Mouse (Mus musculus): ENCODE results near the gene Ttc22.
A peak's percentile ranks its signal among the peaks of the same experiment; 100 is the strongest.

The Ttc22 gene

DNA sequence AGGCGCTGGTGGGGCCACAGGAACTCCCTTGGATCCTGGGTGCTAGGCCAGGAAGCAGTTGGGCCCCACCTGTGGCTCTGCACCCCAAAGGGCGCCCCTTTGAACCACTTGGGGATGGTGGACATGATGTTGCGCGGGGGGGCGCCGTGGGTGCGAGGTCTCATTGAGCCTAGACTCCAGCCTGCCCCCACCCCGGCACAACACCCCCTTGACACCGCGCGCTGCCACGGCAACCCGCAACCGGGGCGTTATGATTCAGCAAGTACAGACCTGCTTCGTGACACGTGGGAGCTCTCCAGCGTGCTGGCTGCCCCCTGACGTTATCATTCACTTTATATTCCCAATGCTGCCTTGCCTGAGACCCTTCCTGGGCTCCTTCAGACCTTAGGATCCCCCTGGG lies 5.2 kb upstream of the Ttc22 start, which contains the start of gene Lexm:
Gene Lexm, minus strand, starts transcription at position 186 of the 400 bp plus-strand sequence.
- no peak for DNase-seq

DNA sequence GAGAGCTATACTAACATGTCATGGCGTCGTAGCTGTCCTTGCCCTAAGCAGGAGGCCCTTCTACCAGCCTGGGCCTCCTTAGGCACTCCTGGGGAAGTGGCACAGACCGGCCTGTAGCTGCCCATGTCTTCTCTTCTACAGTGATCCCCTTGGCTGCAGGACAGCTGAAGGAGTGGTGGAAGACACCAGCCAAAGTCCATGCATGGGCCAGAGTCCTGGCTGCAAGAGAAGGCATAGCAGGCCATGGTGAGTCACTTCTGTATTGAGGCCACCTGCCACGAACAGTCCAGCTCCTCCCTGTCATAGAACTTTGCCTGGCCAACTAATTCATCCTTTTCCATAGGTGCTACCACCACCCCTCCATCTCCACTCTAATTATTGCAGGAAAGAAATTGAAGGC lies 3.3 kb upstream of the Ttc22 start:
- no peak for DNase-seq

DNA sequence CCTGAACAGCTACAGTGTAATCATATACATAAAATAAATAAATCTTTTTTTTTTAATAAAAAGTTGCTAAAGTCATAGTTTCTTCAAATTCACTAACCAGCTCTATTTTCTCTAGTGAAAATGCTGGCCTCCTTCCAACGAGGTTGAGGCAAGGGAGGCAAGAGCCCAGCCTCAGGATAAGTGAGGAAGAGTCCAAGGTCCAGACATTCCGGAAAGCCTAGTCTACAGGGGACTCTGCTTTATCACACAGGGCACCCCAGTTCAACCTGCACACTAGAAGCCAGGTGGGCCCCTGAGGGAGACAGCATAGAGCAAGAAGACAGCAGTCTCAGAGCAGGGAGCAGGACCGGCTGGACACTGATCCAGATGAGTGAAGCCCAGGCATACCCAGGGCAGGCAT lies 804 bp upstream of the Ttc22 start:
- DNase-seq = no peak

DNA sequence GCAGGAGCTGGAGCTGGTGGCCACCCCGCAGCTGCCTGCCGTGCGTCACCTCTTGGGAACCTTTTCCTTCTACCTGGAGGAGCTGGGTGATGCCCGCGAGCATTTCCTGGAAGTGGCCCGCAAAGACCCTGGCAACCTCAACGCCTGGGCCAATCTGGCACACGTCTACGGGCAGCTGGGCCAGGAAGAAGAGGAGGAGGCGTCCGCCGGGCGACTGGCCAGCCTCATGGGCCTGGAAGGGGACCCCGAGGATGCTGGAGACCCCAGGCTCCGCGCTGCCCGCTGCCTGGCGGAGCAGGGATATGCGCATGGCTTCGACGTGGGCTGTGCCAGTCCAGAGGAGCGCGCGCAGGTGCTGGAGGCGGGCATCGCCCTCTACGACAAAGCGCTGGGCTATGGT lies 480 bp downstream of the Ttc22 start:
- DNase-seq = no peak

DNA sequence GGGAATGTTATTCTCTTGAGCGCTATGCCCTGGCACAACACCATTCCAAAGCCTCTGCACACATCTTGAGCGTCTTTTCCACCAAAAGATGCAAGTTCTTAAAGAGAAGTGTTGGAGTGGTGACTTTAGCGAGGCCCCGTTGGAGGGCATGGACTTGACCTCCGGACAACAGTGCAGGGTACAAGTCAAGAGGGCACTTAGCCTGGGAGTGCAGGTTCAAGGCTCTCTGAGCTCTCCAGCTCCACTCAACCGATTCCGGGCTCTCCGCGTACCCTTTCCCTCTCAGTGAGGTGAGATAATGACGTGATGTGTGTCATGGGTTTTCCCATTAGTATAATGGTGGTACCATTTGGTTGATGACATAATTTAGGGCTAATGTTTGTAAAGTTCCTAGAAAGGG lies 2.0 kb downstream of the Ttc22 start:
- DNase-seq = no peak

DNA sequence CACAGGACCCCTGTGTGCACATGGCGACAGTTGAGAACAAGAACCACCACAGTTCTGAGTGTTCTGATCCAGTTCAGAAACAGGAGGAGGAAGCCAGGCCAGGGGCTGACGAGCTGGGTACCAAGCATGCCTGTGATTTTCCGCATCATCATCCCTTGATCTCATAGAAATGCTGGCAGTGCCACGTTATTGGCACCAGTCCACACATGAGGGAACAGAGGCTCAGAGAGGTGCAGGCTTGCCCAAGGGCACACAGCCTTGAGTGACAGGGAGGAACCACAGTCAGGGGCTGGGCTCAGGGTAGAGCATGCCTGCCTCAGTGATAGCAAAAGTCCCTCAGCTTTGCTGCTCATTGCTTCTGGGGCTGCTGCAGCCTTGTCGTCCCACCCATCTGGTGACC lies 5.6 kb downstream of the Ttc22 start:
- no peak for DNase-seq

DNA sequence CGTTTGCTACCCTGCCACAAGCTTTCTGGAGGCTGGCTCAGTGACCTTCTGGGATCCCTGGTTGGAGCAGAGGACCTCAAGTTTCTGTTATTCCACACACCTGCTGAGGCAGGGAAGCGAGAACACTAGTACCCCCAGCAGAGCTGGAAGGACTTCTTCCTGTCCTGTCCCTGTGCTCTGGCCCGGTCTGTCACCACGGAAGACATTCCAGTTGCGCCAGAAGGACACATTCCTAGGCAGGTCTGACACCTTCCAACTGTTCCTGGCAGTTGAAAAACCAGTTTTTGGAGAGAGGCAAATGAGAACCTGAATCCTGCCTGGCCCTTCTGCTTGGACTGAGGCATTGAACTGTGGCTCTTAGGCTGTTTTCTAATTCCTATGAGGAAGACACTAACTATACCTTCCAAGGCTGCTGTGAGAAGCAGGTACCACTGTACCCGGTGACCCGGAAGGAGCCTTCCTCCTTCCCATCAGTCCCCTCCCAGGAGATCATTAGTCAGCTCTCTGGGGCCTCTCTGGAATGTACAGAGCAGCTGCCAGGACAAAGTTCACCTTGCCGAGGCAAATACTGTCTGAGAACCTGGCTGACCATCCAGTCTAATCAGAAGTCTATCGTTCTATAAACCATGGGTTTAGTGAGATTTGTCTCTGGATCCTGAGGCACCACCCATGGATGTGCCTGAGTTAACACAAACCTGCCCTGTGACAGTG lies 6.6 kb downstream of the Ttc22 start:
- no peak for DNase-seq

DNA sequence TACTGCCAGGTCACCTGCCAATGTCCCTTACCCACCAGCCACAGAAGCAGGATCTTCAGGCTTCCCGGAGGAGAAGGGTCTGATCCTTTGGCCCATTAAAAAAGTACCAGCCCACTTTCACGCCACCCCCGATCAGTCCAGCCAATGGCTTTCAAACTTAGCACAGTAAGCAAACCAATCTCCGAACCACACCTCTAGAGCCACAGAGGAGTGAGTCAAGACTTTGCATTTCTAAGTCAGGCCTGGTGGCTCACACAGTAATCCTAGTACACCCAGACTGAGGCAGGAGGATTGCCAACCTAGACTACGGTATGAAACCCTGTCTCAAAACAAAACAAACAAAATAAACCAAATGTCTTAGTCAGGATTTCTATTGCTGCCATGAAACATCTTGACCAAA lies 7.1 kb downstream of the Ttc22 start:
- DNase-seq = no peak

DNA sequence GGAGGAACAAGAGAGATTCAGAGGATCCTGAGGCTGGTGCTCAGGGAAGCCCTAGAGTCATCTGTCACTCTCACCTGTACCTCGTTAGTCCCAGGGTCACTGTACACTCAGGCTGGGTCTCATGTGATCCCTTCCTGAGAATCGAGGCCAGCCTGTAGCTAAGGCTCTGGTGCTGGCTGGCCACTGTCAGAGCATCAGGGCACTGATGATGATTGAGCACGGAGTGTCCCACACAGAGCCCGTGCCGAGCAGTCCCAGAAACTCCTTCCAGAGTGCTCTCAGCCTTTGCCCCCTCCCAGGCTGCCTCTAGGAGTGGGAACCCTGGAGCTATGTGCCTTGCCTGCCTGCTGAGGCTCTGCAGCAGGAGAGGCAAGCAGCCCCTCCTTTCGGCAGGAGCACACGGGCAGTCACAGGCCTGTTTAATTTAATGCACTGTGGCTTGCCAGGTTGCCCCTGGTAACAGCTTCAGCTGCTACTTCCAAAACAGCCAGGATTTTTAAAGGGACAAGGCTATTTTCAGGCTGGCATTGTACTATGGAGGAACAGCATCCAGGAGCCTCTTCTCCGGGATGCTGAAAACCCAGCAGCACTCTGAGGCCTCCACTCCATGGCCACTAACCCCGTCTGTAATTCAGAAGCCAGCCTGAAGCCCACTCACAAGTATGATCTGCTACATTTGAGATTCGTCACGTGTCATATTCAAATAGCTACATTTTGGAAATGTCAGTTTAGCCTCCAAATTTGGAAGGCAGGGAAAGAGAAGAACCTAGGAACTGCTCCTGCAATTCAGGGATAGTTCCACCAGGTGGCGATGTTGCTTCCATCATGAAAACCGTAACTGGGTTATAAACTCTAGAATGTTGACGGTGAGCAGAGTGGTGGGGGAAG lies 8.3 kb downstream of the Ttc22 start:
- DNase-seq = peak; percentile 42 to 59

DNA sequence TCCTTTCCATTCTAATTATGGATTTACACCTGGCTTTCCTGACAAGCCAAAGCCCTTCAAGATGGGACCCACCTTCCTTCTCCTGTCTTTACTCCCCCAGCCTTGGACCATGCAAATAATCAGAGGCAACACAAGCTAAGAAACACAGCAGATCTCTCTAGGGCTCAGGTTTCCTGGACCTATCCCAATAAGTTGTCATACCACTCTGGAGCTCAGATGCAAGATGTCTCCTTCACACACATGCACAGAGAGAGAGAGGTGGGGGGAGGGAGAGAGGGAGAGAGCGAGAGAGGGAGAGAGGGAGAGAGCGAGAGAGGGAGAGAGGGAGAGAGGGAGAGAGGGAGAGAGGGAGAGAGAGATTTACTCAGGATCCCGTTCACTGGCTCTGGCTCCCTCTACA lies 10.1 kb downstream of the Ttc22 start:
- no peak for DNase-seq

DNA sequence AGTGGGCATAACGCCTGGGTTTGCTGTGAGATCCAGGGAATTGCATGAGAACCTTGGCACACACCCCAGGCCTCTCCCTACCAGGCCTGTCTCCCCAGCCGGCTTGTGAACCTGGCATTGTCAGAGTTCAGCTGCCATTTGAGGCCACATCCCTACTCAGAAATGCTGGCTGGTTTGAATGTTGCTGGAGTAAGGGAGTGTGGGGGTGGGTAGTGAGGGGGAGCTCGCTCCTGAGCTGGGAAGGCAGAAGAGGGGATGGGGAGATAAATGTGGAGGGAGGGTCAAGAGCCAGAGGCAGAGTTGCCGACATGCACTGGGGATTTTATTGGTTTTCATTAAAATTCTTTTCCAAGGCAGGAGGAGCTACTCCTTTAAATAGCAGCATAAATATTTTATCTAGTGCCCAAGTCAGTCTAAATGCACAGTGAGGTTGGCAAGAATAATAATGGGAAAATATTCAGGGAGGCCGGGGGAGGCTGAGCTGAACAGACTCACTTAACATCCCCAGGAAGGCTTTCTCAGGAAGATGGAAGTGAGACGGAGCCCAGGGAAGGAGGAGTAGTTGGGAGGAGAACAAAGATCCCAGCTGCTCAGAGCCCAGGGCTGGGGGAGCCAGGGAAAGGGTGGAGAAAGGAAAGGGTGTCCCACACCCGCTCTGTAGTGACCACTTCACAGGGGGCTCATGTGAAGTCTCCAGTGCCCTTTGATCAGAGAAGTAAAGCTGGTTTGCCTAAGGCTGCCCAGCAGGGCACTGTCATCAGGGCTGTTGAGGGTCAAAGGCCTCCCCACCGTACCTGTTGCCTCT lies 11.3 kb downstream of the Ttc22 start:
- no peak for DNase-seq

DNA sequence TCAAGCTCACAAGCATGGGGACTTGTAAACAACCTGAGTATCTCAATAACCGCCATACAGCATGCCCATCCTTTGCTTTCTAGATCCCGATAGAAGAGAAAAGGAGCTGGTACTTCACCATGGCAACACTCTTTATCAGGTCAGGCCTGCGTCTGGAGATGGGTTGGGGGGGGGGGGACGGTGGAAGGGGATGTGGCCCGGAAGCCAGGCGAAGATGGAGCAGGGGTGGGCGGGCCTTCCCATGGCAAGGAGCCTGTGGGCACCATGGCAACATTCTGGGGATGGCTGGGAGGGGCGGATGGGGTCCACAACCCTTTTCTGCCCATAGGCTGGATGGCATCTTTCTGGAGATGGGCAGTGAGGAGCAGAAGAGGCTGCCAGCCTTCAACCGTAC lies 11.9 kb downstream of the Ttc22 start:
- DNase-seq = no peak

DNA sequence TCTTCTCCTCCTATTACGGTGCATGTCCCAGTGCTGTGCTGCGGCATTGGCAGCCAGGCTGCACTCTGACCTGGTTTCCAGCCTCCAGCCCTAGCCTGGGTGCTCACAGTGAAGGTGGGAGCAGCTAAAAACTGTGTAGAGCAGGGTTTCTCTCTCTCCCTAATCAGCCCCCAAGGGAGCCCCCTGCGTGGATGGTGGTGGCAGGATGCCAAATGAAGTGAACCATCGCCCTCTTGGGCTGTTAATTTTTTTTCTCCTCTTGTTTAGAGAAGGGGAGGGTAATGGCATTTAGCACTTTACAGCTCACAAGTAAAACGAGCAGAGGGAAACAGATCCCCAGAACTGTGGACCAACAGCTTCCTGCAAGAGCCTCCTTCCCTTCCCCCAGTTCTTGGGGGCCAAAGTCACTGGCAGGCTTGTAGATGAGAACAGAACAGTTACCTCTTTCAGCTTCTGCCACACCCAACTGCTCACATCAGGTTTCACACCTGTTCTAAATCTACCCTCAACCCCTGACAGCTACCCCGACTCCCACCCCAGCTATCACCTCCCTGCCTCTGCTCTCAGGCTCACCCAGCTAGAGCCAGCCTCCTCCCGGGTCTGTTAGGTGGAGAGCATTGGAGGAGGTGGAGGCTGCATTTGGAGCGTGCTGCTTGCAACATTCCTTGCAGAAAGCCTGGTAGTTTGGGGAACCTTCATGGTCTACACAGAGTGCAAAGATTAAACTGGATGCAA lies 21.4 kb downstream of the Ttc22 start:
- DNase-seq = peak in 1 of 2 experiments; percentile 40

DNA sequence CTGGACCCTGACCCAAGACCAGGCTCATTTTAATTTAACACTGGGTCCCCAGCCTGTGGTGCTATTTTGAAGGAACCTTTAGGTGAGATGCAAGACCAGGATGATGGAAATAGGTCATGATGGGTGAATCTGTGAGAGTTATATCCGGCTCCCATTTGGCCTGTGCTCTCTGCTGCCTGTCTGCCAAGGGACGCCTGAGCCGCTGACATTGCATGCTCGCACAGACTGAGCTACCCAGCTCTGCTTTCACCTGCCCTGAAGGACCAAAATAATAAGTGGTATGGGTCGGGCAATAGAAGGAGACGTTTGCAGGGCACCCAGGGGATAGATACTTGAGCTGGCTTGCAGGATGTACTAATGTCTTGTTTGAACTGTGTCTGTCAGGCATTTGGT lies 22.0 kb downstream of the Ttc22 start:
- no peak for DNase-seq

DNA sequence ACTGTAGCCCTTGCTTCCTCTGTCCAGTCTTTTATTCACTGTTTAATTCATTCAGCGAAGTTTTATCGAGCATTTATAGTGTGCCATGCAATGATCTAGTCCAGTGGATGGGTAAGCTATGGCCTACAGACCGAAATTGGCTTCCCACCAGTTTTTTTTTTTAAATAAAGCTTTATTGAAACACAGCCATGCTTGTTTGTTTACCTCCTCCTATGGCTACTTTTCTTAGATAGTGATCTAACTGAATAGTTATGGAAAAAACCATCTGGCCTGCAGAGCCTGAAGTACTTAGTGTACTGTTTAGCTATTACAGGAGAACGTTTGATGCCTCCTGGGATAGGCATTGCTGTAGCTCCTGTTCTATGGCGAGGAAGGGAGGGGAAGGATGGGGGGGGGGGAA lies 23.6 kb downstream of the Ttc22 start:
- no peak for DNase-seq

DNA sequence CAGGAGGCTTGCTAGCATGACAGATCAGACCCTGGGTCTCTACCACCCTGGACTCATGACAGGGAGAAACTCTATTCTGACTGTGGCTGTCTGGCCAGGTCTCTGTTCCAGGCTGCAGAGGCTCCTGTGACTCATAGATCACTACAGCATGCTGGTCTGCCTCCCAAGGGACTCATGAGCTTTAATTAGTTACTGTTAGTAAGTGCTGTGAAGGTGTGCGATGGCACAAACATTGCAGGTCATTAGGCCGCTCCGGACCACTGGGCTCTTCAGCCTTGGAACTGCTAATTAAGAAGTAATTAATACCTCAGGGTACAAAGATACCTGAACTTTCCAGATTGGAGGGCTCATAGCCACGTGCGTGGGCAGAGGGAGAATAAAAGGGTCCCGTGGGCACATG lies 24.9 kb downstream of the Ttc22 start:
- DNase-seq = no peak

DNA sequence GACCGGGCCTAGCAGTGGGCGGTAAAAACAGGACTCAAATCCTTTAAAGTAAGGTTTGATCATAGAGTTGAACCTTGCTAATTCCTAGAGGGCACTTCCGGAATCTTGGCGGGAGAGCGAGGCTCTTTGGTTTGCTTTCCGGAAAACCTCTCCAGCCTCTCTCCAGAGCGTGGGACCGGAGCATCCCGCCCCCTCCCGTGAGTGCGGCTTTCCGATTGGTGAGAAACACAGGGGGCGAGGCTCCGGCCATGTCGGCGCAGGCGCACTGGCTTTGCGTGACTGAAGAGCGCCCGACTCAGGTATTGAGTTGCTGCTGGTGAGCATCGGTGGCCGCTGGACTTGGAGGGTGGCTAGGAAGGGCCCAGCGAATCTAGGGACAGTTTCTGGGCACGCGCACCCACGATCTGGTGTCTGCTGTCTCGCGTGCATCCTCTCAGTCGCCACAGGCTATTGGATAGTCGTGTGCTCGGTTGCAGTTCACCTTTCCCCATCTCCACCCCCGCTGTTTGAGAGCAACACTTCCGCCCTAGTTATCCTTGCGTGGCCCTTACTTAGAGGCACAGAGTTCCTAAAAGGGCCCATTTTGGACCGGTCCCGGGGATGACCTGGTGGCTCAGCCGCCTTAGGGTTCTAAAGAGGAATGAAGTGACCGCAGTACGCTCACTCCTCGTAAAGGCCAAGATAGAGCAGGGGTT lies 28.7 kb downstream of the Ttc22 start, which contains the start of gene Pars2:
Gene Pars2, plus strand, starts transcription at position 237 of the 695 bp plus-strand sequence.
- peak; percentile 98 for DNase-seq

DNA sequence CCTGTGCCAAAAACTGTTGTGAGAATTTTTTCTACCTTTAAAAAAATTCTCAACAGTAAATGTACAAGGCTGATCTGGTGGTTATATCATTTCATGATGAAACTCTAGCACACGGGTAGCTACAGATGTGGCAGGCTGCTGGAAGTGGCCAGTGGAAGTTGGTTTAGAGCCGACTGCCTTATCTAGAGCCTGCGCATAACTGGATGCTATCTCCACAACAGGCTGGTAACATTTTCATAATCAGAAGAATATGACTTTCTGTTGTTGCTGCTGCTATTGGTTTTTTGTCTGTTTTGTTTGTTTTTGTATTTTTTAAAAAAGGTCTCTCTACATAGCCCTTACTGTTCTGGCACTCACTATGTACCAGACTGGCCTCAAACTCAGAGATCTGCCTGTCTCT lies 30.3 kb downstream of the Ttc22 start:
- no peak for DNase-seq

DNA sequence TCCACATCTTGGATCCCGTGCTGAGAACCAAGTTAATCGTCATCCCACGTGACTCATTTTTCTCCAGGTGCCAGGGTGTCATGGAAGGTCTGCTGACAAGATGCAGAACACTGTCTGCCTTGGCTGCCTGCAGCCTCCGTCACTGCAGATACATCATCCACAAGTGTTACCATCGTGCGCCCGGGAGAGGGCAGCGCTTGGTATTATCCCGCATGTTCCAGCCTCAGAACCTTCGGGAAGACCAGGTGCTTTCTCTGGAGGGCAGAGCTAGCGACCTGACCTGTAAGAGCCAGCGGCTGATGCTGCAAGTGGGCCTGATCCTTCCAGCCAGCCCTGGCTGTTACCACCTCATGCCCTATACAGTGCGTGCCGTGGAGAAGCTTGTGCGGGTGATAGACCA lies 30.8 kb downstream of the Ttc22 start:
- no peak for DNase-seq

DNA sequence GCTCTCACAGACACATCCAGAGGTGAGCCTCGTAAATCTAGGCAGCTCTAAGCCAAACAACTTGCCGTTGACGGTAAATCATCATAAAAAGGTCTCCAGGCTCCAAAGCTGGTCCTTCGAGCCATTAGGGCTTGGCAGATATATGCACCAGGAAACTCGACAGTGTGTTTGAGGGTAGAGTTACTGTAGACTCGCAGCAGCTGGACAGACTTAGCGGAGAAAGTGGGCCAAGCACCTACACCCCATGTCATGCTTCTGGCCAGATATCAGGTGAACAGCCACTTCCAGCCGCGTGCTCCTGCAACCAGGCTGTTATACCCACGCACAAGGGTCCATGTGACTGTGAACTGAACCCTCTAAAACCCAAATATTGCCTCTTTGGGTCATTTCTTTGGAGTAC lies 33.4 kb downstream of the Ttc22 start:
- DNase-seq = no peak

DNA sequence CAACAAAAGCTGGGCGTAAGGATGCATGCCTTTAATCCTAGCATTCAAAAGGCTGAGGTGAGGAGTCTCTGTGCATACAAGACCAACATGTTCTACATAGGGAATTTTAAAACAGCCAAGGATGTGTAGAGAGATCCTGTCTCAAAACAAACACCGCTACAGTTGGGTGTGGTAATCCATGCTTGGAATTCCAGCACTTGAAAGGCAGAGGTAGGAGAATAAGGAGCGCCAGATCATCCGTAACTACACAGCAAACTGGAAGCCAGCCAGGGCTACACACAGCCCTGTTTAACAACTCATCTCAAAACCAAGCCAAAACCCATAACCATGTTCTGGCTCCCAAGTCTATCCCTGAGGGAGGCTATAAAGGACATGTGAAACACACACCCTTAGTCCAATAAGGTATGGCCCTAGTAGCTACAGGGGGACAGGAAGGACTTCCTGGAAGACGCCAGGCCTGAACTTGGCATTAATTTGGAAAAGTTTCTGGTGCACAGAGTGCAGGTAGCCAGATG lies 41.8 kb downstream of the Ttc22 start:
- DNase-seq = no peak

DNA sequence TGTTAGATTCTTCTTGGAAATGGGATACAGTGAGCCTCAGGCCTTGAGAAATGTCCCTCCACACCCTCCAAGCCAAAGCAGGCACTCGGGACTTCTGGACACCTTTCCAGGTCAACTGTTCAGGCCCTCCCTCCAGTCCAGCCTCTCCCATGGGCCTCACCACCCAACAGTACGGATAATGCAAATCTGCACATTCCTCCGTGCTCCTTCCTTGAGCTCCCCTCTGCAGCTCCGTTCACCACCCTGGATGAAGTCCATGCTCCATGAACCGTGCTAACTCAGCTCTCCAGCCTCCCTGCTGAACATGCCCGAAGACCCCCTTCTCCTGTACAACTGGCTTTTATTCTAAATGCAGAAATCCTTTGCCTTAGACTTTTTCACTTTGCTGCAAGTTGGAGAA lies 42.5 kb downstream of the Ttc22 start:
- no peak for DNase-seq
